ENCODE assay signal across 29 mouse cellular contexts in the genomic region with DNA sequence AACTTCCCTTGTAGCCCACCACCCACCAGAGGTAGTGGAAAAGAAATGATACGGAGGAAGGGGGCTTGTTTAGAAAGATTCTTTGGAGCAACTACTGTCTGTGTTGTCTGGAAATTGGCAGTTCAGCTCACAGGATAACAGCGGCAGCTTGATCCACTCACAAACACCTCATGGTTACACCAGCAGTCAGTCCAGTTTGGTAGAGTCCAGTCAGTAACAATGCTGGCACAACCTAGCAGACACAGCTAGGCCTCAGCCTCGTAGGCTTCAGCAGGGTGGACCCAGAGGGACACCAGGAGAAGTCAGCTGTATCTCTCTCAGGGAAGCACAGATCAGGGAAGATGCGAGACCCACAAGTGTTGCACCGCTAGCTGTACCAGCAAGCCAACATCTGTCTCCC. TPM values are rescaled to one million over a fixed set of nuclear protein-coding genes. Genes with fewer than 3 reads are reported as not detected.
A peak's percentile ranks its signal among the peaks of the same experiment; 100 is the strongest.
DNase-seq lines count a peak whose midpoint lies in the region; ATAC-seq lines count a peak whose summit lies in the region.
"Had no signal": no experiment of that assay in that cellular context is flagged by ENCODE, and none has a peak within 500 bp of the region (broad histone marks: within the 10 kb centered on the region; RNA-seq: fewer than 3 reads in every experiment).

No protein-coding gene starts in this region.

- peak; percentile 78 for ATAC-seq in lung, embryonic 16.5 days (ENCODE audit: low read depth)
- no peak for ATAC-seq in liver, embryonic 12.5 days
- no peak for ATAC-seq in forebrain, embryonic 15.5 days (replicated peaks)
- ATAC-seq: activated CD4-positive, CD25-positive, alpha-beta regulatory T cell, adult 4 months; forebrain, embryonic 16.5 days had no signal

- no peaks in the 10 kb centered on the region for H3K9me3 ChIP-seq in lung, embryonic 16.5 days (ENCODE audit: control insufficient read depth, low read length)
- 0 out of 2 replicates have a peak, but pooled peaks cover 8% of the 10 kb centered on the region for H3K9me3 ChIP-seq in liver, embryonic 12.5 days (replicated peaks)
- no peaks in the 10 kb centered on the region for H3K9me3 ChIP-seq in forebrain, embryonic 15.5 days
- H3K9me3 ChIP-seq: embryonic facial prominence, embryonic 10.5 days; embryonic facial prominence, embryonic 13.5 days; forebrain, embryonic 12.5 days; heart, embryonic 12.5 days; heart, embryonic 15.5 days; hindbrain, embryonic 10.5 days; hindbrain, embryonic 13.5 days had no signal

- H3K36me3 ChIP-seq in lung, embryonic 16.5 days (ENCODE audit: control insufficient read depth, insufficient read depth, low read length): no peaks in the 10 kb centered on the region
- H3K36me3 ChIP-seq in liver, embryonic 12.5 days: no peaks in the 10 kb centered on the region
- H3K36me3 ChIP-seq in forebrain, embryonic 15.5 days: no peaks in the 10 kb centered on the region
- H3K36me3 ChIP-seq: embryonic facial prominence, embryonic 10.5 days; embryonic facial prominence, embryonic 13.5 days; forebrain, embryonic 12.5 days; heart, embryonic 12.5 days; heart, embryonic 15.5 days; hindbrain, embryonic 10.5 days; hindbrain, embryonic 13.5 days had no signal

- H3K9ac ChIP-seq in lung, embryonic 16.5 days (ENCODE audit: low read length): no peak overlapping the region
- no peak overlapping the region for H3K9ac ChIP-seq in liver, embryonic 12.5 days
- H3K9ac ChIP-seq in forebrain, embryonic 15.5 days (replicated peaks): no peak overlapping the region
- H3K9ac ChIP-seq: embryonic facial prominence, embryonic 13.5 days; forebrain, embryonic 12.5 days; heart, embryonic 12.5 days; heart, embryonic 15.5 days; hindbrain, embryonic 13.5 days had no signal

- H3K4me1 ChIP-seq in lung, embryonic 16.5 days (replicated peaks; ENCODE audit: control insufficient read depth, insufficient read depth, low read length): no peaks in the 10 kb centered on the region
- H3K4me1 ChIP-seq in liver, embryonic 12.5 days: no peaks in the 10 kb centered on the region
- H3K4me1 ChIP-seq in forebrain, embryonic 15.5 days: no peaks in the 10 kb centered on the region
- H3K4me1 ChIP-seq: embryonic facial prominence, embryonic 10.5 days; embryonic facial prominence, embryonic 13.5 days; forebrain, embryonic 12.5 days; heart, embryonic 12.5 days; heart, embryonic 15.5 days; hindbrain, embryonic 10.5 days; hindbrain, embryonic 13.5 days had no signal

- no peak overlapping the region for H3K4me2 ChIP-seq in lung, embryonic 16.5 days (ENCODE audit: low read depth, low read length)
- H3K4me2 ChIP-seq in liver, embryonic 12.5 days: no peak overlapping the region
- no peak overlapping the region for H3K4me2 ChIP-seq in forebrain, embryonic 15.5 days (replicated peaks)
- H3K4me2 ChIP-seq: embryonic facial prominence, embryonic 13.5 days; forebrain, embryonic 12.5 days; heart, embryonic 12.5 days; heart, embryonic 15.5 days; hindbrain, embryonic 13.5 days had no signal

- no peak overlapping the region for H3K27ac ChIP-seq in lung, embryonic 16.5 days (ENCODE audit: low read length)
- no peak overlapping the region for H3K27ac ChIP-seq in liver, embryonic 12.5 days
- H3K27ac ChIP-seq in forebrain, embryonic 15.5 days (replicated peaks): no peak overlapping the region
- H3K27ac ChIP-seq: embryonic facial prominence, embryonic 10.5 days; embryonic facial prominence, embryonic 13.5 days; forebrain, embryonic 12.5 days; heart, embryonic 15.5 days; hindbrain, embryonic 10.5 days; hindbrain, embryonic 13.5 days had no signal

- H3K4me3 ChIP-seq in lung, embryonic 16.5 days (ENCODE audit: low read length): no peak overlapping the region
- no peak overlapping the region for H3K4me3 ChIP-seq in liver, embryonic 12.5 days
- no peak overlapping the region for H3K4me3 ChIP-seq in forebrain, embryonic 15.5 days
- H3K4me3 ChIP-seq: embryonic facial prominence, embryonic 10.5 days; embryonic facial prominence, embryonic 13.5 days; erythroblast, embryonic 14.5 days; forebrain, embryonic 12.5 days; heart, embryonic 12.5 days; heart, embryonic 15.5 days; hindbrain, embryonic 10.5 days; hindbrain, embryonic 13.5 days had no signal

- no peaks in the 10 kb centered on the region for H3K27me3 ChIP-seq in lung, embryonic 16.5 days (ENCODE audit: control insufficient read depth, insufficient read depth, low read depth, low read length)
- H3K27me3 ChIP-seq in liver, embryonic 12.5 days (replicated peaks): no peaks in the 10 kb centered on the region
- no peaks in the 10 kb centered on the region for H3K27me3 ChIP-seq in forebrain, embryonic 15.5 days
- H3K27me3 ChIP-seq: embryonic facial prominence, embryonic 13.5 days; forebrain, embryonic 12.5 days; heart, embryonic 12.5 days; heart, embryonic 15.5 days; hindbrain, embryonic 13.5 days had no signal

- WGBS in lung, embryonic 16.5 days: 56% methylated on average over 5 of the region's 5 CpGs
- 74% methylated on average over 5 of the region's 5 CpGs for WGBS in liver, embryonic 12.5 days (ENCODE audit: insufficient replicate concordance)
- 91% methylated on average over 5 of the region's 5 CpGs for WGBS in forebrain, embryonic 15.5 days

- peak; percentile 49 for DNase-seq in heart, adult 11 months
- no peak for DNase-seq in heart, adult 9 months (ENCODE audit: low spot score in 2 of 2)
- peak; percentile 22 for DNase-seq in lung, postnatal 14 days
- peak; percentile 13 to 40 for DNase-seq in lung, postnatal 4 days
- no peak for DNase-seq in retina, embryonic 14.5 days (ENCODE audit: low spot score)
- DNase-seq: adrenal gland, adult 8-10 months; adrenal gland, postnatal 25 days; cerebellum, adult 11-12 months; cerebellum, adult 8-10 months; cerebellum, postnatal 10 days; cerebellum, postnatal 36 days; embryo, embryonic 11 days; gastrocnemius, postnatal 10 days; gastrocnemius, postnatal 36 days; heart, postnatal 10 days; heart, postnatal 36 days had no signal

RNA-seq across cellular contexts. Expression of a gene that starts 19.0 kb away (rescaled TPM):
- polyA plus RNA-seq in lung, embryonic 16.5 days (2015; fragmentation: Nextera tagmentation; extraction: Ambion mirVana): 0.38 TPM in 1 of 2 replicates, not detected in the other
- polyA plus RNA-seq in liver, embryonic 12.5 days (2016; fragmentation: Nextera tagmentation; extraction: Ambion mirVana): not detected in 2 replicates
- polyA plus RNA-seq in forebrain, embryonic 15.5 days (2015; fragmentation: Nextera tagmentation; extraction: Ambion mirVana): 0.95 and 1.5 TPM in 2 replicates
- polyA plus RNA-seq: activated CD4-positive, CD25-positive, alpha-beta regulatory T cell, adult 4 months; embryonic facial prominence, embryonic 10.5 days; erythroblast, embryonic 14.5 days; heart, embryonic 15.5 days had no signal

Comparison
In these comparisons a context has a peak if more than half of its experiments do, and no peak if none do; other contexts are left out.
1. DNase-seq: peak in heart, adult 11 months (single experiment), lung, postnatal 14 days (single experiment) and lung, postnatal 4 days (2 of 2); none in heart, adult 9 months (0 of 2) and retina, embryonic 14.5 days (single experiment).